Mouse (Mus musculus) C2C12 (cell line): ENCODE measurements around the gene P2ry14. TPM values are rescaled to one million over a fixed set of nuclear protein-coding genes. Genes with fewer than 3 reads are reported as not detected.
"Not testable (repeated sequence)": the region's sequence is repeated elsewhere in the genome, so short reads cannot be mapped to it uniquely, and the experiment has no call there.

Experiments
- H3K27me3 ChIP-seq: one replicate; pipeline ENCODE4 v1.6.1; 2011; ENCODE audit not compliant: control insufficient read depth, insufficient read depth, insufficient read length
- H3K36me3 ChIP-seq: one replicate; pipeline ENCODE4 v1.6.1; 2011; ENCODE audit not compliant: control insufficient read depth, insufficient read depth
- H3K4me3 ChIP-seq: one replicate; pipeline ENCODE4 v1.5.1; 2011; ENCODE audit warnings: mild to moderate bottlenecking, control low read depth; ENCODE audit not compliant: poor library complexity, insufficient read depth, severe bottlenecking
- H3K79me2 ChIP-seq: one replicate; pipeline ENCODE4 v1.6.1; 2011; ENCODE audit not compliant: control insufficient read depth, insufficient read depth
- H3K79me3 ChIP-seq: one replicate; pipeline ENCODE4 v1.6.1; 2011; ENCODE audit warnings: low read depth, control low read depth
- H3ac ChIP-seq: one replicate; pipeline ENCODE3; 2011; ENCODE audit warnings: low read depth; ENCODE audit not compliant: control insufficient read depth, insufficient read length
- CEBPB ChIP-seq: IDR thresholded peaks from one replicate; pipeline ENCODE4 v1.6.1; 2011; ENCODE audit warnings: low read depth, mild to moderate bottlenecking, control low read depth, moderate library complexity
- CTCF ChIP-seq: IDR thresholded peaks from one replicate; pipeline ENCODE4 v1.5.1; 2011; ENCODE audit not compliant: control insufficient read depth, insufficient read depth, insufficient read length
- FOSL1 ChIP-seq: IDR thresholded peaks from one replicate; pipeline ENCODE4 v1.8.0; 2011; ENCODE audit warnings: mild to moderate bottlenecking, low read length; ENCODE audit not compliant: poor library complexity, insufficient read depth, severe bottlenecking
- MAX ChIP-seq: IDR thresholded peaks from one replicate; pipeline ENCODE4 v1.6.1; 2011; ENCODE audit warnings: mild to moderate bottlenecking, control low read depth
- MYOD1 ChIP-seq: IDR thresholded peaks from one replicate; pipeline ENCODE4 v1.6.1; 2011; ENCODE audit warnings: low read depth; ENCODE audit not compliant: control insufficient read depth, insufficient read length
- MYOG ChIP-seq: IDR thresholded peaks from one replicate; pipeline ENCODE4 v1.6.1; 2011; ENCODE audit not compliant: control insufficient read depth, insufficient read length; ENCODE audit errors: extremely low read depth
- USF1 ChIP-seq: IDR thresholded peaks from one replicate; pipeline ENCODE4 v1.6.1; 2011; ENCODE audit warnings: low read depth, mild to moderate bottlenecking, control low read depth, moderate library complexity
- polyA plus RNA-seq: library from polyadenylated mRNA; unstranded; fragments of >200 nt; fragmentation: generic; extraction: Trizol; gene quantifications from one replicate; pipeline ENCODE4 v1.2.1, GENCODE M21; 2012; ENCODE audit warnings: missing spikeins

P2ry14 gene
- polyA plus RNA-seq, 1 experiment = not detected

DNA sequence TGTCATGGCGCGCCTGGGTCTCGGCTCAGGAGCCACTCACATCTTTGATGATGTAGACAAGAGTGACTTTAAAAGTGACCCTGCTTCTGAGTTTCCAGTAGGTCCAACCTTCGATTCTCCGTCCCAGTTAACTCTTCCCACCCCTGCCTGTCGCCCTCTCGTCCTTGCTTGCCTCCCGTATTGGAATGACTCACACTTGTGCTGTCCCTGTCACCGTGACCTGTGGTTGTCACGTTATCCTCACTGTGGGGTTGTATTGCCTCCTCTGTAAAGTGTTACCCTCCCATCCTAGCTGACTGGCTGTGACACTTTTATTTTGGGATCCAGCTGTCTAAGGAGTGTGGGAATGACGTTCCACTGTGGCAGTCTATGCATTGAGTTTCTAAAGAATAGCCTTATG, 60.7 kb downstream of the P2ry14 start:
- no peaks in the 10 kb centered on the region for H3K79me3 ChIP-seq
- no peaks in the 10 kb centered on the region for H3K27me3 ChIP-seq
- no peak overlapping the region for H3K4me3 ChIP-seq
- H3K79me2 ChIP-seq = no peaks in the 10 kb centered on the region
- no peaks in the 10 kb centered on the region for H3K36me3 ChIP-seq
- TF ChIP-seq MYOD1 (no peak), CTCF (no peak), USF1 (no peak), FOSL1 (no peak), CEBPB (no peak), MAX (no peak)
- H3ac ChIP-seq = no peak overlapping the region

DNA sequence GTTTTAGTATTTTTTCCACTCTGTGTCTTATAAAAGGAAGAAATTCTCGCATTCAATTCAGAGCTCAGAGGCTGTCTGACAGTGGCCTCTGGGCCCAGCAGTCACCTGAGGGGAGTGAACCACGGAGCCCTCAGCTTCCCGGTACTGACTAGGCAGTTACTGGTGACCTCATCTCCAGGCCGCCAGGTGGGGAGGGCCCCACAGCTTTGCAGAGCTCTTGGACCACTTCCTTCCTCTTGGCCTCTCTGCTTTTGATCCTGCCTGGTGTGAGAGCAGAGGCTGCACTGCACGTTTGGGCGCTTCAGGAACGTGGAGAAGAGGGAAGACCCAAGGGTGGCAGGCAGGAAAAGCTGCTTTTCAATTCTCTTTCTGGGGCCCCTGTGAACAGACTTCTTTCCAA, 72.5 kb downstream of the P2ry14 start:
- H3K27me3 ChIP-seq = peaks cover 6% of the 10 kb centered on the region
- no peaks in the 10 kb centered on the region for H3K79me3 ChIP-seq
- no peak overlapping the region for H3K4me3 ChIP-seq
- no peaks in the 10 kb centered on the region for H3K36me3 ChIP-seq
- TF ChIP-seq MYOD1 = no peak
- TF ChIP-seq MYOG = no peak
- no peaks in the 10 kb centered on the region for H3K79me2 ChIP-seq
- H3ac ChIP-seq = no peak overlapping the region

DNA sequence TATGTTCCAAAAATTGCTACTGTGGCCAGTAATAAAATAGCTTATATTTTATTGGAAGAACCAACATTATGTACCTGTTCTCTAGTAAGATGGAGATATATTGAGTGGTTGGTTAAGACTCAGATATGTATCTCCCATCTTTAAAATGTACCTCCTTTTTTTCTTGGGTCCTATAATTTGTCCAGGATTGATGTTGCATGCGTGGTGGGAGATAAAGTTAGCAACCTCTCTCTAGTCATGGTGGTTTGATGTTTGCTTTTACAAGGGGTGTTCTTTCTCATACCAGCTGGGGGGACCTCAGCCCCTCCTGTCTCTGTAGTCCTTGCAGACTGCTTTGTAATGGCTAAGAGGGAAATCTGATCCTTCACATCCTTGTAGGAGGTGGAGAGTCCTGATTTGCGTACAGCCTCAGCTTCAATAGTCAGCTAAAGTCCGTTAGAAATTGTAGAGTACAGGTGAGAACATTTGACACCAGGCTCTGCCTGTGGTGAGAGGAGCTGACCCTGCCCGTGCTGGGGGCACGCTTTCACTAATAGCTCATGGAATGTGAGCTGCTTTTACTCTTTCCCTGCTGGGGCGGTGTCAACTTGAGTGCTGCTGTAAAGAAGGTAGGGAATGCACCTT, 73.0 kb downstream of the P2ry14 start:
- no peak overlapping the region for H3ac ChIP-seq

DNA sequence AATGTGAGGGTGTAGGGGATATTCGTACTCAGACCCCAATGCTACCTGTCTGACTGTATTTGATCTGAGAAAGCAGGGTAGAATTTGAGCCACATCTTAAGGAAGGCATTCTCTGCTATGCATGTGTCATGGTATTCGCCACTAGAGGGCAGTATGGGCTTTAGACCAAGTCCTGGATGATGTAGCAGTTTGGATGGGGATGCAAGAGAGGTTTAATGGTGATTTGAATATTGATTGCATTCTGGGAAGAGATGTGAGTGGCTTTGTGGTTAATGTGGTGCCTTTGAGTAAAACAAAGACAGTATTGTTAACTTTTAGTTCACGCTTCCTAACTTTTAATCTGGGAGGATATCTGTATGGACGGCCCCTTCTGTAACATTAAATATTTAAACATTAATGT, 74.1 kb downstream of the P2ry14 start:
- Histone ChIP-seq H3K27me3 (peaks cover 6% of the 10 kb centered on the region), H3K4me3 (no peak overlapping the region), H3K79me2 (no peaks in the 10 kb centered on the region), H3K79me3 (no peaks in the 10 kb centered on the region), H3ac (no peak overlapping the region), H3K36me3 (no peaks in the 10 kb centered on the region)
- TF ChIP-seq FOSL1 = no peak
- TF ChIP-seq CEBPB = no peak

More for the DNA sequence above, 73.0 kb downstream of the P2ry14 start:
- Histone ChIP-seq H3K79me3 (no peaks in the 10 kb centered on the region), H3K79me2 (no peaks in the 10 kb centered on the region), H3K27me3 (peaks cover 6% of the 10 kb centered on the region), H3K4me3 (no peak overlapping the region), H3K36me3 (no peaks in the 10 kb centered on the region)
- TF ChIP-seq USF1 (no peak), MYOG (no peak), MYOD1 (no peak), CTCF (no peak), MAX (no peak), CEBPB (no peak), FOSL1 (no peak)

DNA sequence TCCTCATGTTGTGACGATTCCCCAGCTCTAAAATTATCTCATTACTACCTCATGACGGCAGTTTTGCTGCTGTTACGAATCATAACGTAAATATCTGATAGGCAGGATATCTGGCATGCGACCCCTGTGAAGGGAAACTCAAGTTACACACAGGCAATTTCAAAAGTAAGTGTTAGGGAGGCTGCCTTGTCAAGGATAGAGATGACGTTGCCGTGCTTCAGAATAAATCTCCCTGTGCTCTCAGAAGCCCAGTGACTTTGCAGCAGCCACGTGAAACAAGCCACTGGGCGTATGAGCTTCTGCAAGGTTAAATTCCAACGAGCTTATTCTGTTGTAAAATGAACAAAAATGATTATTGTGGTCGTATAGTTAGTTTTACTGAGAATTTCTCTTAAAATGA, 74.8 kb downstream of the P2ry14 start:
- Histone ChIP-seq H3K4me3 (no peak overlapping the region), H3ac (no peak overlapping the region), H3K79me3 (no peaks in the 10 kb centered on the region), H3K27me3 (peaks cover 6% of the 10 kb centered on the region), H3K79me2 (no peaks in the 10 kb centered on the region), H3K36me3 (no peaks in the 10 kb centered on the region)
- TF ChIP-seq FOSL1 (no peak), MAX (no peak), CTCF (no peak), MYOG (no peak), MYOD1 (no peak), USF1 (no peak)

DNA sequence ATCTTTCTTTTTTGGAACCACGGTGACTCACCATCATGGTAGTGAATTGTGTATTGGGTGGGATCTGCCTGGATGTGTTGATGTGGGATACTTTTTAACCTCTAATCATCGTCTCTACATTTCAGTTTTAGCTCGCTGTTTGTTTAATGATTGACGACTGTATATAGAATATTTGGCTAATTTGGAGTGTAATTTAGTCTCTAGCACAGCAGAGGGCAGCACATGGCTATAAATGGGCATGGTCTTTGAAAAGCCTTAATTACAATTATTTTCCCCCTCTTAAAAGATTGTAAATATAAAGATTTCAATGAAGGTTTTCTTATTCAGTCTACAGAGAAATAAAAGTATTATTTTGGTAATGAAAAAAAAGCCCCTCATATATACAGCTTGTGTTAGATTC, 76.1 kb downstream of the P2ry14 start:
- H3ac ChIP-seq = no peak overlapping the region
- H3K4me3 ChIP-seq = no peak overlapping the region
- H3K79me2 ChIP-seq = no peaks in the 10 kb centered on the region
- no peak for TF ChIP-seq CTCF
- no peak for TF ChIP-seq MAX
- TF ChIP-seq MYOD1 = no peak
- TF ChIP-seq CEBPB = no peak
- no peak for TF ChIP-seq USF1
- TF ChIP-seq FOSL1 = no peak
- TF ChIP-seq MYOG = no peak
- H3K27me3 ChIP-seq = peaks cover 6% of the 10 kb centered on the region
- no peaks in the 10 kb centered on the region for H3K79me3 ChIP-seq
- H3K36me3 ChIP-seq = no peaks in the 10 kb centered on the region

DNA sequence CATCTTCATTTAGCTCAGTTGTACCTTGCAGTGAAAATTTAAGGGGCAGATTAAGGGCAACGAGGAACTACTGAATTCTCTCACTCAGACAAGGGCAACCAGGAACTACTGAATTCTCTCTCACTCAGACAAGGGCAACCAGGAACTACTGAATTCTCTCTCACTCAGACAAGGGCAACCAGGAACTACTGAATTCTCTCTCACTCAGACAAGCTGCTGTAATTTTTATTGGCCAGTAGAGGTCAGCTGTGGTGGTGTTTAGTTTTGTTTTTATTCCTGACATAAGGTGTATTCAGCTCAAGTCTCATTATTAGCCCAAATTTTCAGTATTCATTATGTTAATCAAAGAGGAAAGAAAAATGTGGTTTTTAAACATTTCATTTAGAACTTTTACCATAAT, 84.3 kb downstream of the P2ry14 start:
- H3K4me3 ChIP-seq, H3ac ChIP-seq, H3K36me3 ChIP-seq, H3K79me2 ChIP-seq, H3K79me3 ChIP-seq, H3K27me3 ChIP-seq: not testable (repeated sequence)
